Mouse (Mus musculus) midbrain, postnatal 0 days (tissue): ENCODE data around the gene Mb21d2. TPM values are rescaled to one million over a fixed set of nuclear protein-coding genes. Genes with fewer than 3 reads are reported as not detected.

Experiments
- ATAC-seq: fragments of 200-750 bp; cut with Nextera tagmentation; 2 replicates; pipeline ENCODE4 v1.8.0; 2017; ENCODE audit warnings: moderate number of reproducible peaks, mild to moderate bottlenecking, moderate TSS enrichment, moderate library complexity; ENCODE audit not compliant: low FRiP score
- DNase-seq: peaks from one replicate; pipeline ENCODE4 v3.0.0-alpha.2; 2015; ENCODE audit warnings: low spot score
- H3K27ac ChIP-seq: fragments of 300-500 bp; sonication (generic); 2 replicates; pipeline ENCODE4 v1.5.1; 2014; ENCODE audit warnings: low read depth, mild to moderate bottlenecking, low read length, mixed read lengths
- H3K27me3 ChIP-seq: fragments of 300-500 bp; sonication (generic); 2 replicates; pipeline ENCODE4 v1.6.1; 2014; ENCODE audit warnings: low read length, control low read depth, mixed read lengths; ENCODE audit not compliant: insufficient read depth
- H3K36me3 ChIP-seq: fragments of 300-500 bp; sonication (generic); 2 replicates; pipeline ENCODE4 v1.6.1; 2014; ENCODE audit warnings: low read length, control low read depth, mixed read lengths; ENCODE audit not compliant: insufficient read depth
- H3K4me1 ChIP-seq: fragments of 300-500 bp; sonication (generic); 2 replicates; pipeline ENCODE4 v1.6.1; 2014; ENCODE audit warnings: mild to moderate bottlenecking, control low read depth, antibody characterized with exemption, low read length, mixed read lengths; ENCODE audit not compliant: insufficient read depth
- H3K4me2 ChIP-seq: fragments of 300-500 bp; sonication (generic); 2 replicates; pipeline ENCODE4 v1.6.1; 2014; ENCODE audit warnings: low read depth, mild to moderate bottlenecking, low read length, mixed read lengths; ENCODE audit not compliant: poor library complexity, severe bottlenecking
- H3K4me3 ChIP-seq: fragments of 300-500 bp; sonication (generic); 2 replicates; pipeline ENCODE4 v1.5.1; 2014; ENCODE audit warnings: low read depth, mild to moderate bottlenecking, low read length, moderate library complexity
- H3K9ac ChIP-seq: fragments of 300-500 bp; sonication (generic); replicated peaks from 2 replicates; pipeline ENCODE4 v1.6.1; 2014; ENCODE audit warnings: mild to moderate bottlenecking, low read length, moderate library complexity, mixed read lengths; ENCODE audit not compliant: poor library complexity, severe bottlenecking
- H3K9me3 ChIP-seq: fragments of 300-500 bp; sonication (generic); 2 replicates; pipeline ENCODE4 v1.6.1; 2016; ENCODE audit warnings: low read length, control low read depth
- CTCF ChIP-seq: IDR thresholded peaks from 2 replicates; pipeline ENCODE4 v1.5.1; 2016; ENCODE audit warnings: antibody characterized with exemption, mild to moderate bottlenecking
- WGBS: fragments of 180-500 bp; shearing (Covaris S2); extraction: QIAGEN DNeasy Blood & Tissue Kit; methylation state at CpG from one replicate; pipeline ENCODE4 v1.1.7; 2014; 5-methylcytosine and 5-hydroxymethylcytosine counted together
- polyA plus RNA-seq: library from polyadenylated mRNA; unstranded; fragments of >200 nt; fragmentation: Nextera tagmentation; extraction: Ambion mirVana; gene quantifications from 2 replicates; pipeline ENCODE4 v1.2.1, GENCODE M21; 2015
- total RNA-seq: library from RNA; depleted of rRNA; stranded (reverse); fragments of >200 nt; gene quantifications from 2 replicates; pipeline ENCODE4 v1.2.3, GENCODE M21; 2014

Mb21d2 gene
- total and polyA plus RNA-seq, 2 experiments from 2014 or later: 16.9 to 51.5 TPM

DNA sequence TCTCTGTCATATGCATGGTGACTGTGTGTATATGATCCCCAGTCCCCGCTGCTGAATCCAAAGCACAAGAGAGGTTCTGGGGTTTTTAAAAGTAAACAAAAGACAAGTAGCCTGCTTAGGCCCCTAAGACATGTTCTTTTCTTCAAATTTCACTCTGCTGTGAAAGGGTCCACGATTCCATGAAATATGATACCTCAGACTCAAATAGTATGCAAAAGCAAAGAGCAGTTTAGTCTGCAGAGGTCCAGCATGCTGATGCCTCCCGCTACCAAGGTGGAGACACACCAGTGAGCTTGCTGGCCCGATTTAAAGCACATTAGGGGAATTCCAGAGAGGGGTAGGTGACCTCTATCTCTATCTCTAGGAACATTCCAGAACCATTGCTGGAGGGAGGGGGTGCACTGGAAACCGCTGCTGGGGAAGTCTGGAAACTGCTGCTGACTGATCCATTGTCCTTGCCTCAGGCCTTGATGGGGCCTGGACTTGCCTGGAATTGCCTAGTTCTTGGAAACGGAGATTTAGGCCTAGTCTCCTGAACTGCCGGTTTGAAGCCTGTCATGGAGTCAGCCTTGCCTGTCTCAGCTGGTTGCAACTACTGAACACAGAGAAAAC is 6.8 kb upstream of the Mb21d2 start:
- ATAC-seq: no peak
- DNase-seq: no peak
- Histone ChIP-seq H3K4me3 (no peak overlapping the region), H3K9ac (no peak overlapping the region), H3K27me3 (no peaks in the 10 kb centered on the region), H3K9me3 (no peaks in the 10 kb centered on the region), H3K4me1 (no peaks in the 10 kb centered on the region; the same call in 1 of the 2 replicates), H3K4me2 (no peak overlapping the region), H3K36me3 (no peaks in the 10 kb centered on the region), H3K27ac (no peak overlapping the region)
- no peak for TF ChIP-seq CTCF
- 70% methylated on average over 7 of the region's 7 CpGs for WGBS

DNA sequence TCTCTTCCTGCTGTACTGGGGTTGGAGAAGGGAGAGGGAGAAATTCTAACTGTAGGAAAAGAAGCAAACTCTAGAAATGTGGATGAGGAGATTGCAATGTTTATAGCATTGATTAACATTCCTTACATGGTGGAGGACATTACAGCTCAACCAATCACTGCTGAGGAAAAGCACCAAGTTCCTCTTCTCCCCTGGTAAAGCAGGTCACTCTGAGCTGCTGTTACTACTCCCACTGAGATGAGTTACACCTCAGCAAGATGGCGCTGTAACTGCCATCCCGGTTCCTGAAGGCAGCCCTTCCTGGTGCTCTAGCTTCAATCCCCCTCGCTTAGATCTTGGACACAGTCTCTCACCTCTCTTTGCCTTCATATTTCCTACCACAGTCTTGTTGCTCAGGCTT is 6.2 kb upstream of the Mb21d2 start:
- H3K27me3 ChIP-seq: no peaks in the 10 kb centered on the region
- H3K4me1 ChIP-seq: no peaks in the 10 kb centered on the region; the same call in 1 of the 2 replicates
- no peaks in the 10 kb centered on the region for H3K36me3 ChIP-seq
- no peak overlapping the region for H3K4me3 ChIP-seq
- H3K9ac ChIP-seq: no peak overlapping the region
- TF ChIP-seq CTCF: no peak
- no peak overlapping the region for H3K4me2 ChIP-seq
- no peak overlapping the region for H3K27ac ChIP-seq
- no peaks in the 10 kb centered on the region for H3K9me3 ChIP-seq
- WGBS: 77% methylated on average over 3 of the region's 3 CpGs
- DNase-seq: no peak
- ATAC-seq: no peak

DNA sequence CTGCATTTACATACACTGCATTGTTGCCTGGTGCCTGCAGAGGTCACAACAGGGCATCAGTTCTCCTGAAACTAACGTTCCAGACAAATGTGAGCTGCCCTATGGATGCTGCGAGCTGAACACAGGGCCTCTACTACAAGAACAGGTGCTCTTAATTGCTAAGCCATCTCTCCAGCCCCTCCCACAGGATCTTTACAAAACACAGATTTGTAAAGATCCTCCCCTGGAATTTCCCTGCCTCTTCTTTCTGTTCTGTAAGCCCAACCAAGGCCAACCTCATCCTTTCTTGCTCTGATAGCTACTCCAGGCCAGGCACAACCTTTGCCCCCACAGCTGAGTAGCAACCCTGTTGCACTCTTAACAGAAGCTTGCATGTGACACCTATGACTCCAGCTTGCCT is 1.7 kb upstream of the Mb21d2 start:
- Histone ChIP-seq H3K9me3 (no peaks in the 10 kb centered on the region), H3K27me3 (no peaks in the 10 kb centered on the region), H3K4me2 (no peak overlapping the region), H3K36me3 (no peaks in the 10 kb centered on the region), H3K9ac (no peak overlapping the region), H3K4me3 (no peak overlapping the region), H3K27ac (no peak overlapping the region), H3K4me1 (peaks cover 8% of the 10 kb centered on the region; the same call in 1 of the 2 replicates)
- WGBS: 67% methylated on average over 2 of the region's 2 CpGs
- DNase-seq (no peak), ATAC-seq (no peak)
- TF ChIP-seq CTCF: no peak

DNA sequence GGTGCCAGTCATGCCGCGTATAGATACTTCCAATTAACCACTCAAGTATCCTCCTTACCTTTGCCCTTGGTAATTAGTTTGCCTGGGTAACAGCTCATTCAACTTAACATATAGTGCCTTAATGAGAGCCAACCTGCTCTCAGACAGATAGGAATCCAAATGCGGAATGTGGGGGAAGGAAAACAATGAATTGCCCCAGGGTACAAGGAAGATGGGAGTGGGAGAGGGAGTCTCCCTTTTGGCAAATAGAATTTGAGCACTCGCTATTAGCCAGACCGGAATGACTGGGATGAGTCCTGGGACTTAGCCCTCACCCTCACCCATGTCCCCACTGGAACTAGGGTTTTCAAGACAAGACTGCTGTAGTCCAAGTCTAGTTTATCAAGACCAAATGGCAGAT is 953 bp upstream of the Mb21d2 start:
- Histone ChIP-seq H3K36me3 (no peaks in the 10 kb centered on the region), H3K27ac (no peak overlapping the region), H3K4me1 (peaks cover 8% of the 10 kb centered on the region; the same call in 1 of the 2 replicates), H3K27me3 (no peaks in the 10 kb centered on the region), H3K4me3 (peak overlapping the region; percentile 97), H3K4me2 (peak overlapping the region; percentile 71), H3K9ac (peak overlapping the region; percentile 91; the same call in 1 of the 2 replicates), H3K9me3 (no peaks in the 10 kb centered on the region)
- TF ChIP-seq CTCF: no peak
- ATAC-seq (no peak), DNase-seq (no peak)
- 14% methylated on average over 5 of the region's 5 CpGs for WGBS

DNA sequence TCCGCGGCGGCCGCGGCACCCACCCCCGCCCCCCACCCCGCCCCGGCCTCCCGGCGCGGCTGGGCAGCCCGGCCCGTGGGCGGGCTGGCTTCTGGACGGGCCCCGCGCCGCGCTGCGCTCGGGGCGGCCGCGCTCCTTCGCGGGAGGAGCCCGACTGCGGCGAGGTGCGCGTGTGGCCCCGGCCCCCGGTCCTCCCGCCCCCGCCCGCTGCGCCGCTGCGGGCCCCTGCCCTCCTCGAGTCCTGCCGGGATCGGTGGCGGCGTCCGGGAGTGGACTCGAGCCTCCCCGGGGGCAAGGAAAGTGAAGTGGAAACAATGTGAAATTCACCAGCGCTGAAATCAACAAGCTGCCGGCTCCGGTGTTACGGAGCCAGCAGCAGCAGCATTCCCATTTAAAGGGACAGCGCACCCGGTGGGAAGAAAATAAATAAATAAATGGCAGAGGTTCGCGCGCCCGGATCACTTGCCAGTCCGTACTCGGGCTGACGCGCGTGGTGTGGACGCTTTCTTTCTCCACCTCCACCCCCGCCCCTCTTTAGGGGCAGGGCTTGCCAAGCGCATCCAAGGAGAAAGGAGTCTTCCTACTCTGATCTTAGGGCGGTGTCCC is 316 bp upstream of the Mb21d2 start:
- no peaks in the 10 kb centered on the region for H3K36me3 ChIP-seq
- peak overlapping the region; percentile 91 for H3K9ac ChIP-seq
- peak; percentile 89 for DNase-seq
- peak overlapping the region; percentile 71 for H3K4me2 ChIP-seq
- peak; percentile 76 for ATAC-seq
- under 1% methylated on average over 40 of the region's 66 CpGs for WGBS
- peak overlapping the region; percentile 88 for H3K27ac ChIP-seq
- no peaks in the 10 kb centered on the region for H3K27me3 ChIP-seq
- peak overlapping the region; percentile 97 for H3K4me3 ChIP-seq
- no peaks in the 10 kb centered on the region for H3K9me3 ChIP-seq
- TF ChIP-seq CTCF: no peak
- H3K4me1 ChIP-seq: peaks cover 8% of the 10 kb centered on the region; the same call in 1 of the 2 replicates

DNA sequence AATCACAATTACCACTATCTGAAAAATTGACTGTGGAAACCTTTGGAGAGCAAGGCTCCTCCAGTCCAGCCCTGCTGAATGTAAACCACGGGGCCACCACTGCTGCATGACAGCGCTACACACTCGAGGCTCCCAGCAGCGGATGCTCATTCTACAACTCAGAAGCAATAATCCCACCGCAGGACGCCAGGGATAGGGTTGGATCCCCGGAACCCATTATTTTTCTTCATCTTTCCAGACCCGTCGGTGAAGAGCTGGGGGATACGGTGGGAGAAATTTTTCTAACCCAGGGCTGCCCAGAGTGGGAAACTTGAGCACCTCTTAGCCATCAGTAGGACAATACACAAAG is 1.0 kb downstream of the Mb21d2 start:
- H3K4me3 ChIP-seq: peak overlapping the region; percentile 97
- peak; percentile 77 for DNase-seq

More for the DNA sequence above, 1.0 kb downstream of the Mb21d2 start:
- Histone ChIP-seq H3K4me1 (peaks cover 13% of the 10 kb centered on the region; the same call in 1 of the 2 replicates), H3K27me3 (no peaks in the 10 kb centered on the region), H3K36me3 (no peaks in the 10 kb centered on the region), H3K9me3 (no peaks in the 10 kb centered on the region), H3K27ac (peak overlapping the region; percentile 88), H3K9ac (peak overlapping the region; percentile 91; the same call in 1 of the 2 replicates), H3K4me2 (peak overlapping the region; percentile 71)
- 0% methylated on average over 10 of the region's 10 CpGs for WGBS
- peak; percentile 61 for TF ChIP-seq CTCF
- ATAC-seq: peak; percentile 59
